Mouse (Mus musculus) kidney, adult 2 months (tissue): ENCODE data around the gene Jag2. TPM values are rescaled to one million over a fixed set of nuclear protein-coding genes. Genes with fewer than 3 reads are reported as not detected.
A peak's percentile ranks its signal among the peaks of the same experiment; 100 is the strongest.

Experiments
- DNase-seq: peaks from one replicate; pipeline ENCODE4 v3.0.0; 2021
- H3K27ac ChIP-seq: fragments of 200-500 bp; 2 replicates; pipeline ENCODE4 v1.5.1; 2012; ENCODE audit warnings: low read depth, low read length, control low read depth, inconsistent platforms; ENCODE audit not compliant: insufficient read depth
- H3K27me3 ChIP-seq: fragments of 200-500 bp; replicated peaks from 2 replicates; pipeline ENCODE4 v1.6.1; 2012; ENCODE audit warnings: mild to moderate bottlenecking, moderate library complexity, low read length, inconsistent platforms; ENCODE audit not compliant: control insufficient read depth, insufficient read depth
- H3K36me3 ChIP-seq: fragments of 200-500 bp; 2 replicates; pipeline ENCODE4 v1.6.1; 2012; ENCODE audit warnings: mild to moderate bottlenecking, moderate library complexity, low read length, inconsistent platforms; ENCODE audit not compliant: control insufficient read depth, insufficient read depth
- H3K4me1 ChIP-seq: fragments of 200-500 bp; 2 replicates; pipeline ENCODE4 v1.6.1; 2011; ENCODE audit warnings: low read length; ENCODE audit not compliant: control insufficient read depth, insufficient read depth
- H3K4me3 ChIP-seq: fragments of 200-500 bp; 2 replicates; pipeline ENCODE4 v1.5.1; 2011; ENCODE audit warnings: mild to moderate bottlenecking, low read depth, low read length, control low read depth; ENCODE audit not compliant: insufficient read depth
- CTCF ChIP-seq: fragments of 200-500 bp; conservative IDR thresholded peaks from 2 replicates; pipeline ENCODE4 v1.5.1; 2011; ENCODE audit warnings: low read depth, mild to moderate bottlenecking, control low read depth, low read length, moderate library complexity, mixed read lengths; ENCODE audit not compliant: insufficient read depth, insufficient read length
- POLR2A ChIP-seq: fragments of 200-500 bp; IDR thresholded peaks from one replicate; pipeline ENCODE4 v1.6.1; 2011; ENCODE audit warnings: low read depth, low read length, control low read depth
- WGBS: fragments of 180-500 bp; shearing (Covaris S2); methylation state at CpG from one replicate; pipeline ENCODE4 v1.1.7; 2018; 5-methylcytosine and 5-hydroxymethylcytosine counted together
- polyA plus RNA-seq: library from polyadenylated mRNA; depleted of rRNA; stranded (reverse); fragments of >200 nt; gene quantifications from 2 replicates; pipeline ENCODE4 v1.2.3, GENCODE M21; 2012

The Jag2 gene
- polyA plus RNA-seq, 1 experiment, result 10.1 TPM

- DNase-seq, result peak; percentile 37
- TF ChIP-seq POLR2A (no peak), CTCF (no peak)
- Histone ChIP-seq H3K4me3 (peak overlapping the region; percentile 95), H3K36me3 (no peaks in the 10 kb centered on the region), H3K4me1 (peaks cover 12% of the 10 kb centered on the region; the same call in 1 of the 2 replicates), H3K27ac (peak overlapping the region; percentile 69), H3K27me3 (no peaks in the 10 kb centered on the region)
- 43% methylated on average over 10 of the region's 10 CpGs for WGBS
Measured at GRCm38 (mm10) chr12:112941156-112941775, 11.7 kb upstream of the Jag2 start.

GRCm38 (mm10) chr12:112940710-112941109 lies 11.1 kb upstream of the Jag2 start:
- Histone ChIP-seq H3K27ac (no peak overlapping the region), H3K4me3 (no peak overlapping the region), H3K36me3 (no peaks in the 10 kb centered on the region), H3K4me1 (peaks cover 12% of the 10 kb centered on the region; the same call in 1 of the 2 replicates), H3K27me3 (no peaks in the 10 kb centered on the region)
- 81% methylated on average over 9 of the region's 9 CpGs for WGBS
- no peak for DNase-seq
- TF ChIP-seq CTCF, result no peak
- TF ChIP-seq POLR2A, result no peak

GRCm38 (mm10) chr12:112940238-112940637 lies 10.7 kb upstream of the Jag2 start:
- WGBS, result 97% methylated on average over 4 of the region's 4 CpGs
- DNase-seq, result no peak
- Histone ChIP-seq H3K27ac (no peak overlapping the region), H3K27me3 (no peaks in the 10 kb centered on the region), H3K4me3 (no peak overlapping the region), H3K36me3 (no peaks in the 10 kb centered on the region), H3K4me1 (peaks cover 12% of the 10 kb centered on the region; the same call in 1 of the 2 replicates)
- no peak for TF ChIP-seq CTCF
- no peak for TF ChIP-seq POLR2A

GRCm38 (mm10) chr12:112938873-112939565 lies 9.4 kb upstream of the Jag2 start:
- H3K27ac ChIP-seq, result no peak overlapping the region
- peaks cover 12% of the 10 kb centered on the region; the same call in 1 of the 2 replicates for H3K4me1 ChIP-seq
- H3K27me3 ChIP-seq, result no peaks in the 10 kb centered on the region
- no peaks in the 10 kb centered on the region for H3K36me3 ChIP-seq
- peak; percentile 36 for DNase-seq
- H3K4me3 ChIP-seq, result no peak overlapping the region
- TF ChIP-seq CTCF, result no peak
- no peak for TF ChIP-seq POLR2A
- 69% methylated on average over 10 of the region's 10 CpGs for WGBS

- no peak for TF ChIP-seq CTCF
- TF ChIP-seq POLR2A, result no peak
- no peak overlapping the region for H3K4me3 ChIP-seq
- WGBS, result 95% methylated on average over 10 of the region's 10 CpGs
- no peaks in the 10 kb centered on the region for H3K36me3 ChIP-seq
- no peak overlapping the region for H3K27ac ChIP-seq
- no peaks in the 10 kb centered on the region for H3K27me3 ChIP-seq
- peaks cover 12% of the 10 kb centered on the region; the same call in 1 of the 2 replicates for H3K4me1 ChIP-seq
- no peak for DNase-seq
Measured at GRCm38 (mm10) chr12:112938366-112938765, 8.8 kb upstream of the Jag2 start.

GRCm38 (mm10) chr12:112937906-112938305 lies 8.3 kb upstream of the Jag2 start:
- H3K4me3 ChIP-seq, result no peak overlapping the region
- no peaks in the 10 kb centered on the region for H3K36me3 ChIP-seq
- WGBS, result 65% methylated on average over 9 of the region's 9 CpGs
- no peak for DNase-seq
- TF ChIP-seq POLR2A, result no peak
- no peak for TF ChIP-seq CTCF
- H3K27me3 ChIP-seq, result no peaks in the 10 kb centered on the region
- peaks cover 12% of the 10 kb centered on the region; the same call in 1 of the 2 replicates for H3K4me1 ChIP-seq
- no peak overlapping the region for H3K27ac ChIP-seq

- no peak overlapping the region for H3K4me3 ChIP-seq
- H3K36me3 ChIP-seq, result no peaks in the 10 kb centered on the region
- no peak for TF ChIP-seq POLR2A
- no peak for TF ChIP-seq CTCF
- peaks cover 2% of the 10 kb centered on the region; the same call in 1 of the 2 replicates for H3K27me3 ChIP-seq
- no peaks in the 10 kb centered on the region for H3K4me1 ChIP-seq
- WGBS, result 16% methylated on average over 7 of the region's 7 CpGs
- no peak for DNase-seq
- no peak overlapping the region for H3K27ac ChIP-seq
Measured at GRCm38 (mm10) chr12:112932647-112933046, 3.1 kb upstream of the Jag2 start.
